Mouse (Mus musculus) cortical plate, adult 2 months (tissue): Measurements from ENCODE around the gene Tph2.

ENCODE experiments used
- CTCF ChIP-seq: fragments of 200-500 bp; IDR thresholded peaks from 2 replicates; pipeline ENCODE4 v1.5.1; 2011; ENCODE audit warnings: mild to moderate bottlenecking, control low read depth, low read length; ENCODE audit not compliant: insufficient read depth; ENCODE audit errors: extremely low read depth
- POLR2A ChIP-seq: fragments of 200-500 bp; IDR thresholded peaks from 2 replicates; pipeline ENCODE4 v1.6.1; 2011; ENCODE audit warnings: mild to moderate bottlenecking, low read length, control low read depth; ENCODE audit not compliant: insufficient read depth; ENCODE audit errors: extremely low read depth

DNA sequence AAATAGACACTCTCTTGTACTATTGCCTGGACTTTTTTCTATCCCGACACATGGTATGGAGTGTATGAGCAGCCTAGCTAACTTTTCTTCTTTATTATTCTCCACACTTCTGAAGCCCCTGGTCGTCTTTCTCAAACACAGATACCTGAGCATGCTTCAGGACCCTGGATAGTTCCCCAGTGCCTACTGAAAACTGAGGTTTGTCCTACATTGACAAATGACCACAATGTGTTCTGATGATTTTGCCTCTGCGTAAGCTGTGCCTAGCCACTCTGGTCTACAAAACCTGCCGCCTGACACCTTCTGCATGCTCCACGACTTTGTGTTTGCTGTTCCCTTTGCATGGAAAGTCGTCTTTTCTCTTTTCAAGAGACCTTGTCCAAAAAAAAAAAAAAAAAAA, 41.2 kb downstream of the Tph2 start:
- no peak for TF ChIP-seq POLR2A
- no peak for TF ChIP-seq CTCF
